Mouse (Mus musculus) olfactory bulb, adult 2 months (tissue): ENCODE data around the gene Hs6st3.

ENCODE experiments used
- CTCF ChIP-seq: fragments of 200-500 bp; IDR thresholded peaks from 2 replicates; pipeline ENCODE4 v1.5.1; 2012; ENCODE audit warnings: low read depth, mild to moderate bottlenecking, low read length, moderate library complexity; ENCODE audit not compliant: insufficient read depth
- POLR2A ChIP-seq: fragments of 200-500 bp; IDR thresholded peaks from 2 replicates; pipeline ENCODE4 v1.6.1; 2012; ENCODE audit warnings: mild to moderate bottlenecking, low read depth, low read length, moderate library complexity; ENCODE audit not compliant: insufficient read depth

DNA sequence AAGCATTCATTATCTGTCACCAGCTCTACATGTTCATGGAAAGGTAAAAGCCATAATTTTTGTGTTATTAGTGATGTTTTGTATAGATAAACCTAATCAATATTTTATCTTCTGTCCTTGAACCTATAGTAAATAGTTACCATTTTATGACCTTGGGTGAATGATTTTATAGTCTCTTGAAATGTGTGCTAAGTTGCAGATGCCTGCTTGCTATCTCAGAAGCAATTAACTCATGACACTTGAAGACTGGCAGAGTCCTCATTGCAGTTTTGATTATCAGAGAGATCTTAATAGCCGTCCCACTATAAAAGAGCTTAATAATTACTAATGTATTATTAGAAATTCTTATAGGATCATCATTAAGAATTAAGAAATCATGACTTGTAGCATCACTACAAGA, 491.0 kb downstream of the Hs6st3 start:
- TF ChIP-seq POLR2A, result no peak
- TF ChIP-seq CTCF, result no peak
